Mouse (Mus musculus) embryonic facial prominence, embryonic 11.5 days (tissue): ENCODE measurements at regions not wholly inside any gene's neighbourhood (a gene's known extent, or its start where the extent isn't known, plus 50 kb on each side); places are given as distances from the start of the nearest gene placed in this dataset.

Experiments used
- ATAC-seq: fragments of 200-750 bp; cut with Nextera tagmentation; replicated peaks from 2 replicates; pipeline ENCODE4 v1.8.0; 2017; ENCODE audit warnings: low read depth; ENCODE audit not compliant: insufficient number of reproducible peaks, low FRiP score, low TSS enrichment
- DNase-seq: peaks from one replicate; pipeline ENCODE4 v3.0.0-alpha.2; 2015; ENCODE audit warnings: low spot score
- H3K27ac ChIP-seq: fragments of 300-500 bp; sonication (generic); replicated peaks from 2 replicates; pipeline ENCODE4 v1.5.1; 2014; ENCODE audit warnings: mild to moderate bottlenecking, low read depth, low read length, control low read depth
- H3K27me3 ChIP-seq: fragments of 300-500 bp; sonication (generic); 2 replicates; pipeline ENCODE4 v1.6.1; 2014; ENCODE audit warnings: mild to moderate bottlenecking, low read length, moderate library complexity, mixed read lengths; ENCODE audit not compliant: control insufficient read depth, insufficient read depth
- H3K36me3 ChIP-seq: fragments of 300-500 bp; sonication (generic); replicated peaks from 2 replicates; pipeline ENCODE4 v1.6.1; 2014; ENCODE audit warnings: low read depth, mild to moderate bottlenecking, low read length, moderate library complexity, mixed read lengths; ENCODE audit not compliant: control insufficient read depth, insufficient read depth
- H3K4me1 ChIP-seq: fragments of 300-500 bp; sonication (generic); 2 replicates; pipeline ENCODE4 v1.6.1; 2014; ENCODE audit warnings: low read length, mixed read lengths; ENCODE audit not compliant: control insufficient read depth, insufficient read depth
- H3K4me2 ChIP-seq: fragments of 300-500 bp; sonication (generic); 2 replicates; pipeline ENCODE4 v1.6.1; 2014; ENCODE audit warnings: low read depth, mild to moderate bottlenecking, control low read depth, low read length, moderate library complexity
- H3K4me3 ChIP-seq: fragments of 300-500 bp; sonication (generic); 2 replicates; pipeline ENCODE4 v1.5.1; 2014; ENCODE audit warnings: low read depth, low read length, control low read depth
- H3K9ac ChIP-seq: fragments of 300-500 bp; sonication (generic); replicated peaks from 2 replicates; pipeline ENCODE4 v1.6.1; 2014; ENCODE audit warnings: mild to moderate bottlenecking, control low read depth, low read length
- H3K9me3 ChIP-seq: fragments of 300-500 bp; sonication (generic); replicated peaks from 2 replicates; pipeline ENCODE4 v1.6.1; 2016; ENCODE audit warnings: mild to moderate bottlenecking, low read length, inconsistent platforms, mixed read lengths; ENCODE audit not compliant: control insufficient read depth
- WGBS: fragments of 180-500 bp; shearing (Covaris S2); extraction: QIAGEN DNeasy Blood & Tissue Kit; methylation state at CpG from one replicate; pipeline ENCODE4 v1.1.7; 2014; 5-methylcytosine and 5-hydroxymethylcytosine counted together

DNA sequence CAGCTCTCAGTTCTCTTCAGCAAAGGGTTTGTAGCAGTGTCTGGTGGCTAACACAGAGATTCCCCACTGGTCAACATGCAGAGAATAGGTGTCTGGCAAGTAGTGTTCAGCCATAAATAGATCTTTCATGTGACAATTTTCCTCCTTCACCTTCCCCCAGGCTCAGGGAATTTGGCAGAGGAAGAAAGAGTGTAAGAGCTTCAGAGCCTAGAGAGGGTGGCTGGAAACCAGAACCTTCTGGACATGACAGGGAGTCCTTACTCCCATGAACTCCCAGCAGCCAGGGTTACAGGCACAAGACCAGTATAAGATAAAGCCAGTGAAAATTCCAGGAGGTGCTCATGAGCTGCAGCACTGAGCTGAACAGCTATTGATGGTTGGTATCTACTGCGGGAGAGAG, 251.1 kb downstream of the Nedd1 start:
- Histone ChIP-seq H3K9me3 (no peaks in the 10 kb centered on the region), H3K9ac (no peak overlapping the region), H3K4me2 (no peak overlapping the region), H3K36me3 (no peaks in the 10 kb centered on the region), H3K4me3 (no peak overlapping the region), H3K27me3 (no peaks in the 10 kb centered on the region), H3K4me1 (no peaks in the 10 kb centered on the region), H3K27ac (no peak overlapping the region)
- ATAC-seq (no peak), DNase-seq (no peak)
- WGBS = 96% methylated on average over 1 of the region's 1 CpGs

DNA sequence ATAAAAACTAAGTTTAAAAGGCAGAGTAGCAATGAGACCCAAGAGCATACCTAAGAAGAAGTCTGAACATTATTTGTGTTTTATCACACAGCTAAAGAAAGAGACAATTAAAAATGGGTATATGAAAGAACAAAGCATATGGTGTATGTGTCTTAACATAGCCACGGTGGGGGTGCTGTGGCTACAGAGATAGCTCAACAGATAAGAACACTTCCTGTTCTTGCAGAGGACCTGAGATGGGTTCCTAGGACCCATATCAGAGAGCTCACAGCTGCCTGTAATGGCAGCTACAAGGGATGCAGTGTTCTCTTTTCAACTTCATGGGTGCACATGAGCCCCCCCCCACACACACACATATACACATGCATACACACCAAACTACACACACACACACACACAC, 267.0 kb downstream of the Nedd1 start:
- Histone ChIP-seq H3K4me3 (no peak overlapping the region), H3K9me3 (no peaks in the 10 kb centered on the region), H3K27me3 (no peaks in the 10 kb centered on the region), H3K36me3 (no peaks in the 10 kb centered on the region), H3K9ac (no peak overlapping the region), H3K27ac (no peak overlapping the region), H3K4me2 (no peak overlapping the region), H3K4me1 (no peaks in the 10 kb centered on the region)
- 90% methylated on average over 1 of the region's 1 CpGs for WGBS
- DNase-seq = no peak
- no peak for ATAC-seq

DNA sequence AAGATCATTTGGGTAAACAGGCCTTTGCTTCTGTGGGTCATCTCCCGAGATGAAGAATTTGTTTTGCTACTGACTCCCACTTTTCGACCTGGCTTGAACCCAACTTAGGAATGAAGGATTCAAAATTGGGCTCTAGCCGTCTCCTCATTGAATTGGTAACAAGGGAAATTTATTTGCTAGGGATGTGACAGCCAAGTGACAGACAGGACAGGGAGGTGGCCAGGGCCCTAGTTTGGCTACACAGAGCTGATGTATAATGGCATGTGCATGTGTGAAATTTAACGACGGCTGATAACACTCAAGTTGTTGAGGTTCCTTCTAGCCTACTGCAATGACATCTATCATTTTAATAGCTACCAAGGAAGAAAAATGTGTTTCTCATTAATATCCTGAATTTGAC, 268.7 kb downstream of the Nedd1 start:
- Histone ChIP-seq H3K27me3 (no peaks in the 10 kb centered on the region), H3K9me3 (no peaks in the 10 kb centered on the region), H3K36me3 (no peaks in the 10 kb centered on the region), H3K4me2 (no peak overlapping the region), H3K27ac (no peak overlapping the region), H3K4me1 (no peaks in the 10 kb centered on the region), H3K9ac (no peak overlapping the region), H3K4me3 (no peak overlapping the region)
- WGBS = 80% methylated on average over 5 of the region's 5 CpGs
- ATAC-seq = no peak
- no peak for DNase-seq

DNA sequence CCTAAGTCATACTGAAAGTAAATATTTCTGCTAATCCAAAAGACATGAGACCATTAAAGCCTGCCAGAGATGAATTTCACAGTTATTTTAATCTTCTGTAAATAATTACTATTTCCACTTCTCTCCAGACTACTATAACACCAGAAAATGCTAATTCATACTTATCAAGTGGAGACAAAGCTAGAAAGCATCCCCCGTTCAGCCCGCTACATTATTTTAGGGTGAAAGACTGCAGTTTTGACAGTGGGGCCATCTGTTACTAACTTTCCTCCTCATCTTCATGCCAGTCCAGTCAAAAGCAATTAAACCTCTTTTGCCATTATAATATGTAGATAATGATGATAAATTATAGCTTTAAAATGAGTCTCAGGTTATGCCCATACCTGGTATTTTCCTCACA, 276.3 kb downstream of the Nedd1 start:
- no peaks in the 10 kb centered on the region for H3K9me3 ChIP-seq
- DNase-seq (no peak), ATAC-seq (no peak)
- 84% methylated on average over 2 of the region's 2 CpGs for WGBS
- no peak overlapping the region for H3K4me2 ChIP-seq
- H3K36me3 ChIP-seq = no peaks in the 10 kb centered on the region
- H3K4me3 ChIP-seq = no peak overlapping the region
- no peaks in the 10 kb centered on the region for H3K4me1 ChIP-seq
- H3K27ac ChIP-seq = no peak overlapping the region
- no peak overlapping the region for H3K9ac ChIP-seq
- H3K27me3 ChIP-seq = no peaks in the 10 kb centered on the region

DNA sequence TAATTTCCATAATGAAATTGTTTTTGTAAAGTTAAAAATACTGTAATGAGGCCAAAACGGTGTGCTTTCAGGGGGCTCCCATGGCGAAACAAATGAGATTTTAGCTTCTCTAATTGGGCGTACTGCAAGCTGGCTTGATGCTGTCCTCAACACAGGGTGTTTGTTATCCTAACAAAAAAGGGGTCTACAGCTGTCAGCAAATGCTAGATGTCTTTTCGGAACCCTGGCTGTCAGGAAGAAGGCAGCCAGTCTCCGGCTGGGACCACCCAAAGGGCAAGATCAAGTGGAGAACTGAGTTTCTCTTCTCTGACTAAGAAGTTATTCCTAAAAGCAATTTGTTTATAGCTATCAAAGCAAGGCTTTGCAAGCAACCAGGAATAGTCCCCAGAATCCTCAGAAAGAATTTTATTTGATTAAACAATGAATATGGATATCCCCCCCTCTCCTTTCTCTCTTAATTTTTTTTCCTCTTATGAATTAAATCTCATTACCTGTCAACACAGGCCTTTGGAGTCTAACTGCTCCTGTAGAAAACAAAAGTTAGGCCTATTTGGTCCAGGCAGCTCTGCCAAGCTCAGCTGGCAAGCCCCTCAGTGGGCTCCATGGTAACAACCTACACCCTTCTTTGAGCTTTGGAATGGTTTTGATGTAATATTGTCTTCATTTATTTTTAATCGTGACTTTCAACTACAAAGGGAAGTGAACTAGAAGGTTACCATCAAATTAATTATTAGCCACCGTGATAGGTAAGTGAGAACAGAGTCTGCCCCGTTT, 283.4 kb downstream of the Nedd1 start:
- DNase-seq (peak; percentile 18), ATAC-seq (no peak)
- H3K27ac ChIP-seq = no peak overlapping the region
- H3K4me2 ChIP-seq = no peak overlapping the region
- no peaks in the 10 kb centered on the region for H3K27me3 ChIP-seq
- 43% methylated on average over 8 of the region's 8 CpGs for WGBS
- H3K9ac ChIP-seq = no peak overlapping the region
- no peak overlapping the region for H3K4me3 ChIP-seq
- no peaks in the 10 kb centered on the region for H3K4me1 ChIP-seq
- no peaks in the 10 kb centered on the region for H3K36me3 ChIP-seq
- no peaks in the 10 kb centered on the region for H3K9me3 ChIP-seq

DNA sequence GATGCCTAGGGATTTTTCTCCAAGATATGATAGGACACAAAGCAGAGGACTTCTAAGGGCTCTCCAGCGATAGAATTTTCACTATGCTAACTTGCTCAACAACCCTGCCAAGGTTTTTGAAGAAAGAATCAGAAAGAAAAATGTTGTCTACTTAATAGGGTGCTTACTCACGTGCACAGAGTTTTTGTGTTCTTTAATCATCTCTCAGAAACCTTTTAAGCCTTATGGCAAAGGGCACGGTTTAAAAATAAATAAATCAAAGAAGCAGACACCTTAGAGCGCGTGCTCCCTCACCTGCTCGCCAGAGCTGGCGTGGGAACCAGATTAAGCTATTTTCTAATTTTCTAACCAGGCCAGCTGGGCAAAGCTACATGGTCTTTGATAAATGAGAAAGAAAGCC, 293.0 kb downstream of the Nedd1 start:
- Histone ChIP-seq H3K27ac (no peak overlapping the region), H3K9me3 (no peaks in the 10 kb centered on the region), H3K27me3 (no peaks in the 10 kb centered on the region), H3K36me3 (no peaks in the 10 kb centered on the region), H3K4me1 (no peaks in the 10 kb centered on the region), H3K4me3 (no peak overlapping the region), H3K4me2 (no peak overlapping the region), H3K9ac (no peak overlapping the region)
- WGBS = 68% methylated on average over 7 of the region's 7 CpGs
- DNase-seq (no peak), ATAC-seq (no peak)

DNA sequence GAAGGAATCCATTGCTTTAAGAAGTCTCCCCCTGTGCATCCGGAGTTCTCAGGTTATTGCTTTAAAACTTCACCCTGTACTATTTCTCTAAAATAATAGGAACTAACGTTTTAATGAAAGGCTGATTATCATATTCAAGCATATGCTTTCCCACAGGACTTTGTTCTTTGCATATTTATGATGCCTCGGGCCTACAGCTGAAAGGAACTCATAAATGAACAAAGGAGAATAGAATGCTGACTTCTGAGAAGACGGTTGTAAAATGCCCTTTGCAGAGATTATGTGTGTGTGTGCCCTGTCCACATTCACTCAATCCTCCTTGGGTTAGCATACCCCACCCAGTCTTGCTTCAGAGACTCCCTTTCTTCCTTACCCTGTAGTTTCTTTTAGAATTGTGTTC, 294.2 kb downstream of the Nedd1 start:
- Histone ChIP-seq H3K9ac (no peak overlapping the region), H3K9me3 (no peaks in the 10 kb centered on the region), H3K36me3 (no peaks in the 10 kb centered on the region), H3K27ac (no peak overlapping the region), H3K4me2 (no peak overlapping the region), H3K4me1 (no peaks in the 10 kb centered on the region), H3K27me3 (no peaks in the 10 kb centered on the region), H3K4me3 (no peak overlapping the region)
- DNase-seq = no peak
- WGBS = 31% methylated on average over 4 of the region's 4 CpGs
- no peak for ATAC-seq

DNA sequence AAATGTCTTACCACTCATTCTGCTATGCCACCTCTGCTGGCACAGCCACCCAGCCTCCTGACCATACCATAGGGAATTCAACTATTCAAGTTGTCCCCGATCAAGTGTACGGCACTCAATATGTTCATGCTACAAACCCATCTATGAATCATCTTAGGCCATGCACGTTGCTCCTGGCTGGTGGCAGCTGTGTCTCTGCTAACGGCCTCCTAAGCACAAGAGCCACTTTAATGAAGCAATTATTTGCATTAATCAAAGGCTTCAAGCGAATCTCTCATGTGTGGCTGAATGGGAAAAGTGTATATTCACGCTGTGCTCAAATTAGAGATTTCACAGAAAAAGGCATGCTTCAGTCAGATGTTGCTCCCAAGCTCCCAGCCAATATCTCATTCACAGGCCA, 295.8 kb downstream of the Nedd1 start:
- H3K4me3 ChIP-seq = no peak overlapping the region
- no peaks in the 10 kb centered on the region for H3K4me1 ChIP-seq
- no peaks in the 10 kb centered on the region for H3K27me3 ChIP-seq
- WGBS = 79% methylated on average over 6 of the region's 6 CpGs
- H3K9me3 ChIP-seq = no peaks in the 10 kb centered on the region
- H3K27ac ChIP-seq = no peak overlapping the region
- no peaks in the 10 kb centered on the region for H3K36me3 ChIP-seq
- no peak for ATAC-seq
- DNase-seq = no peak
- H3K4me2 ChIP-seq = no peak overlapping the region
- H3K9ac ChIP-seq = no peak overlapping the region
